Mouse (Mus musculus) adrenal gland, postnatal 10 days (tissue): ENCODE results near the gene Copg2. TPM values are rescaled to one million over a fixed set of nuclear protein-coding genes. Genes with fewer than 3 reads are reported as not detected.
A peak's percentile ranks its signal among the peaks of the same experiment; 100 is the strongest.

Source experiments
- DNase-seq: peaks from one replicate; pipeline ENCODE4 v3.0.0; 2021; ENCODE audit warnings: mixed read lengths
- total RNA-seq, 2 experiments: library from RNA; stranded (reverse); gene quantifications; 2 replicates each; pipeline ENCODE4 v1.2.3; 2021

The Copg2 gene
- total RNA-seq, 2 experiments from 2014 or later, result 55.2 to 59.8 TPM

- DNase-seq, result no peak
Measured at GRCm38 (mm10) chr6:30734465-30734864, 162.1 kb downstream of the Copg2 start.

GRCm38 (mm10) chr6:30732571-30733130, 163.9 kb downstream of the Copg2 start:
- DNase-seq, result no peak

GRCm38 (mm10) chr6:30730301-30730971, 166.2 kb downstream of the Copg2 start:
- DNase-seq, result no peak

- DNase-seq, result no peak
Measured at GRCm38 (mm10) chr6:30723331-30723730, 173.3 kb downstream of the Copg2 start, which contains the start of gene Mest. Gene Mest (plus strand): TSS chr6:30723547.

- no peak for DNase-seq
Measured at GRCm38 (mm10) chr6:30722385-30723164, 174.0 kb downstream of the Copg2 start.

GRCm38 (mm10) chr6:30716796-30717195, 179.8 kb downstream of the Copg2 start:
- DNase-seq, result no peak

- no peak for DNase-seq
Measured at GRCm38 (mm10) chr6:30714891-30715471, 181.6 kb downstream of the Copg2 start.

- no peak for DNase-seq
Measured at GRCm38 (mm10) chr6:30713896-30714295, 182.7 kb downstream of the Copg2 start.

- no peak for DNase-seq
Measured at GRCm38 (mm10) chr6:30713455-30713854, 183.1 kb downstream of the Copg2 start.

GRCm38 (mm10) chr6:30712484-30712883, 184.1 kb downstream of the Copg2 start:
- no peak for DNase-seq

GRCm38 (mm10) chr6:30711365-30711763, 185.2 kb downstream of the Copg2 start:
- DNase-seq, result no peak

- DNase-seq, result peak; percentile 42
Measured at GRCm38 (mm10) chr6:30710371-30711364, 185.9 kb downstream of the Copg2 start.

- no peak for DNase-seq
Measured at GRCm38 (mm10) chr6:30709115-30709514, 187.5 kb downstream of the Copg2 start.

- DNase-seq, result no peak
Measured at GRCm38 (mm10) chr6:30703977-30704602, 192.5 kb downstream of the Copg2 start.

GRCm38 (mm10) chr6:30703476-30703875, 193.1 kb downstream of the Copg2 start:
- DNase-seq, result no peak

GRCm38 (mm10) chr6:30702881-30703280, 193.7 kb downstream of the Copg2 start:
- no peak for DNase-seq

GRCm38 (mm10) chr6:30700182-30700581, 196.4 kb downstream of the Copg2 start:
- DNase-seq, result no peak

GRCm38 (mm10) chr6:30698036-30698435, 198.6 kb downstream of the Copg2 start:
- DNase-seq, result no peak
